9 mouse cellular contexts compared by ENCODE assay signal in the genomic region with DNA sequence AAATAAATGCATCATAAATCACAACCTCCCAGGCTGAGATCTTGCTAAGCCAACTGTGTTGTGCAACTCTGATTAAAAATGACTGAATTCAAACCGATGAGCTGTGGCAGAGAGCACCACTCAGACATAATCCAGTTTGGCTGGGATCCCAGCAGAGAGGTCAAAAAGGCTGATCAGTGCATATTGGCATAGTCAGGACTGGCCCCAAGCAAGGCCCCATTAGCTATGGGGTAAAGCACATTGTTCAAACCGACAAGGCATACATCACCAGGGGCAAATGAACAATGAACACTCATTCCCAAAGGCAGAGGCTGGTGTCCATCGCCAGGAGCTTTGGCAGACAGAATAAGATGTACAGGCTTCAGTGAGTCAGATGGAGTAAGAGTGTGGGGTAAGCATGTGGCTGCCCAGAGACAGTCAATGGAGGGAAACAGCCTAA.
DNase-seq lines count a peak whose midpoint lies in the region; TF ChIP-seq lines count a peak whose summit lies in the region.
"Had no signal": no experiment of that assay in that cellular context is flagged by ENCODE, and none has a peak within 500 bp of the region (broad histone marks: within the 10 kb centered on the region; RNA-seq: fewer than 3 reads in every experiment).

No protein-coding gene starts in this region.

- no peaks in the 10 kb centered on the region for H3K79me2 ChIP-seq in liver, adult 2 months (ENCODE audit: control insufficient read depth, insufficient read depth, low read length)

- peaks cover 5% of the 10 kb centered on the region for H3K4me1 ChIP-seq in liver, adult 2 months (ENCODE audit: control insufficient read depth, insufficient read depth, low read length)

- no peak for TF ChIP-seq POLR2A in liver, adult 2 months (IDR thresholded peaks at IDR 0.05; ENCODE audit: extremely low read depth, insufficient read depth, low read length)

- peak overlapping the region; percentile 20 for H3K27ac ChIP-seq in liver, adult 2 months (replicated peaks; ENCODE audit: insufficient read depth, low read depth, low read length)

- no peak for TF ChIP-seq CTCF in liver, adult 2 months (IDR thresholded peaks at IDR 0.05; ENCODE audit: low read depth, low read length)

- peak; percentile 87 for DNase-seq in liver, adult 2 months (ENCODE audit: extremely low read depth, low read depth, low spot score)
- no peak for DNase-seq in liver
- DNase-seq in fibroblast of lung, adult 2 months (ENCODE audit: low read depth), result peak; percentile 70
- peak; percentile 45 for DNase-seq in lung, postnatal 10 days
- peak; percentile 10 for DNase-seq in retina, embryonic 14.5 days (ENCODE audit: low spot score)
- DNase-seq in cerebellum, adult 11 months, result no peak
- DNase-seq in frontal cortex, postnatal 14 days (ENCODE audit: low spot score in 2 of 2), result no peak
- DNase-seq: cerebellum, adult 9-11 months; thymus, postnatal 14 days had no signal

- H3K9ac ChIP-seq in liver, adult 2 months (ENCODE audit: low read depth, low read length), result no peak overlapping the region

- no peaks in the 10 kb centered on the region for H3K36me3 ChIP-seq in liver, adult 2 months (ENCODE audit: control insufficient read depth, insufficient read depth, low read length)

- H3K4me3 ChIP-seq in liver, adult 2 months (ENCODE audit: insufficient read depth, low read depth, low read length), result no peak overlapping the region

- WGBS in liver, adult 2 months, result 34% methylated on average over 3 of the region's 3 CpGs

- H3K27me3 ChIP-seq in liver, adult 2 months (ENCODE audit: control insufficient read depth, insufficient read depth, low read length), result no peaks in the 10 kb centered on the region

Comparison
In these comparisons a context has a peak if more than half of its experiments do, and no peak if none do; other contexts are left out.
1. DNase-seq: peak in liver, adult 2 months (single experiment), fibroblast of lung, adult 2 months (single experiment), lung, postnatal 10 days (single experiment) and retina, embryonic 14.5 days (single experiment); none in liver (single experiment), cerebellum, adult 11 months (single experiment) and frontal cortex, postnatal 14 days (0 of 2).